Mouse (Mus musculus) fat pad, adult 2 months (tissue): ENCODE measurements around the gene Tnxb.
"Not testable (repeated sequence)": the region's sequence is repeated elsewhere in the genome, so short reads cannot be mapped to it uniquely, and the experiment has no call there.

Experiments used
- DNase-seq: peaks from one replicate; pipeline ENCODE4 v3.0.0-alpha.2; 2011; ENCODE audit warnings: low read depth, low spot score; ENCODE audit errors: extremely low read depth

The Tnxb gene

DNA sequence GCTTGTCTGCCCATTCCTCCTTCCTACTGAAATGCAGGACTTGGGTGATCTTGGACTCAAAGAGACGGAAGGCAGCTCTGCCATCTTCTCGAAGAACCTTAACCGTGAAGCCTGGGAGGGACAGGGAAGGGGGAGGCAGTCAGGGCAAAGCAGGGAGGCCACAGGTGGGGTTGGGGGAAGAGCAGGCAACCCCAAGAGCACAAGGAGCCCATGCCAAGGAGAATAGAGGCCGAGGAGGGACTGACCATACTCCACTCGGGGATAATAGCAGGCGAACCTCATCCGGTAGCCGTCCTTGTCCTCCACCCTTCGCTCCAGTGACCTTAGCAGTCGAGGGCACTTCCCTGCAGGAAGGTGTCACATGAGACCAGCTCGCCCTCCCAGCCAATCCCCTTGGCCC is 58.8 kb downstream of the Tnxb start:
- DNase-seq, result not testable (repeated sequence)

DNA sequence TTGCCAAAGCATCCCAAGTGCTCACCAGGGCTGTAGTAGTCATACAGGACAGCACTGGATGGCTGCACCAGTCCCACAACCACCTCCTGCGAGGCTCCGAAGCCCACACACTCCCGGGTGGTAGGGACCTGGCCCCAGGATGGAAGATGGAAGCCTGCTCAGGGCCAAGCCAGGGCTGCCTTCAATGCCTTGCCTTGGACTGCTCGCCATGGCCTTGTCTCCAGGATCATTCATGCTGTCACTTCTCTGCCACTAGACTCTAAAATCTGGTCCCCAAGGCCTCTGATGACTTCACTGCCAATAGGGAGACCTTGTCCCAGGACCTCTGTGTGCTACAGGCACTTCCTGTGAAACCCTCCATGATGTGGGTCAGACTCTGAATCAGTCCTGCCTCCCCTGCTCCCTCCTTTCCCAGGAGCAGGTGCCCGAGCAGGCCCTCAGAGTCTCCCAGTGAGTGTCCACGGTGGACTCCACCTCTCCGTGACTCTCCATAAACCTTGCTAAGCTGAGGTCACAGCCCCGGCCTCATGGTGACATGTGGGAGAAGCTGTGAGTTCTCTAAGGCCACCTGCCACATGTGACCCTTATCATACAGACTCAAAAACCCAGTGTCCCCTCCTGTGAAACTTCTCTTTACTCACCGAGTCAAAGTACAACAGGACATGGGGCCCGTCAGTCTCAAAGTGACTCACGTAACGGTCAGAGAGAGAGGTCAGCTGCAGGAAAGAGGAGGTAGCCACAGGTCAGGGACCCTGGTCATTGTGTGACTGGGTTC is 59.6 kb downstream of the Tnxb start:
- not testable (repeated sequence) for DNase-seq

DNA sequence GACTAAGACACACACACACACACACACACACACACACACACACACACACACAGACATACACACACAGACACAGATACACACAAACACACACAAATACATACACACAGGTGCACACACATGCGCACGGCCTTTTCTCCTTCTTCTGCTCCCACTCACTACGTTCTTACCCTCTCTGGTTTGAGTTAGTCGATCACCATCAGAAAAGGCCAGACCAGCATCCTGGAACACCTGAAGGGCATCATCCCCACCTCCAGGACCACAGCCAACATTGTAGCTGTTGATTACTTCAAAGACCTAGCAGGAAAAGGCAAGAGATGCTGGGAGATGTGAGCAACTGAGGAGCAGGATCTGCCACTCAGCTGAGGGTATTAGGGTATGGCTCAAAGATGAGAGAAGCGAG is 67.1 kb downstream of the Tnxb start:
- not testable (repeated sequence) for DNase-seq

DNA sequence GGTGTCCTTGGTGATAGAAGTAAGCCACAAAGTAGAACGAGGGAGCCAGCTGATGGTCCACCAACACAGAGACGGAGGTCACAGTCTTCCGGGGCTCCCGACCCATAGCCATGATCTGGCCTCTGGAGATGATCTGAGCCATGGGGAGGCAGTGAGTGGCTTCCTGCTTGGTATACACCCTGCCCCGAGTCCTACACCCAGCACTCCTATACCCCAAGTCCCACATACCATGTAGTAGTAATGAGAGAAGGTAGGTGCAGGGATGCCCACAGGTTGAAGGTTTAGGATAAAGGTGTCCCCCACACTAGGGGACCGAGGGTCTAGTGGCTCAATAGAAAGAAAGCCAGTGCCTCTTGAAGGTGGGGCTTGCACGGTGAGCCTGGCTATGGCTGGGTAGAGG is 69.4 kb downstream of the Tnxb start:
- not testable (repeated sequence) for DNase-seq

DNA sequence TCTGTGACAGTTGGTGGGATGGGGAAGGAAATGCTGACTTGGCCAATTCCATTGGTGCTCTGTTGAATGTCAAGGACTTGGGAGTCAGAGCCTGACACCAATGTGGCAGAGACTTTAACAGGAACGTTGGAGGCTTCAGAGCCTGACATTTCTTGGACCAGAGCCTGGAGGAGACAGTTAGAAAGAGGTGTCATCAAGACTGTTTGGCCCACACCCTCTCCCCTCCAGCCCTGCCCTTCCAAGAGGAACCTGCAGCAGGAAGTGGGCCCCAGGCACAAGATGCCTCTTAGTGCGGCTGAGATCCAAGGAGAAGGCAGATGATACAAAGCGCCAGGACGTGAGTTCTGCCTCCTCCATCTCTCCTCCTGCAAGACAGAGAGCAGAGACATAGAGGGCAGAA is 69.9 kb downstream of the Tnxb start:
- DNase-seq, result no peak

DNA sequence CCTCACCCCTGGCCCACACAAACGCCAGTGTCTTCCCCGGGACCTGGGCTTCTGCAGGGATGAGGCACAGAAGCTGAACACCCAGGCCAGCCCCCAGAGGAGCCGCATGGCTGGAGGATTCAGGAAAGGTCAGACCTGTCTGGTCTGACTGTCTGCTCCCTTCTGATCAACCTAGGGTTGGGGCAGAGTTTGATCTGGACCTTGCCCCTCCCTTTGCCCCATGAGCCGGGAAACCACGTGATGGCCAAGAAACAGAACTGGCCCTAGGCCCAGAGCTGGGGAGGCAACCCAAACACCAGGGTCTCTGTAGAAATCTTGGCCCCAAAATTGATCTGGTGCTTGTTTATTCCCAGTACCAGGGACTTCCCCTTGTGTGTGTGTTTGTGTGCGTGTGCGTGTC is 73.4 kb downstream of the Tnxb start, which contains the start of gene C4b:
Gene C4b (minus strand): TSS at position 164 of the 400 bp plus-strand sequence.
- no peak for DNase-seq

DNA sequence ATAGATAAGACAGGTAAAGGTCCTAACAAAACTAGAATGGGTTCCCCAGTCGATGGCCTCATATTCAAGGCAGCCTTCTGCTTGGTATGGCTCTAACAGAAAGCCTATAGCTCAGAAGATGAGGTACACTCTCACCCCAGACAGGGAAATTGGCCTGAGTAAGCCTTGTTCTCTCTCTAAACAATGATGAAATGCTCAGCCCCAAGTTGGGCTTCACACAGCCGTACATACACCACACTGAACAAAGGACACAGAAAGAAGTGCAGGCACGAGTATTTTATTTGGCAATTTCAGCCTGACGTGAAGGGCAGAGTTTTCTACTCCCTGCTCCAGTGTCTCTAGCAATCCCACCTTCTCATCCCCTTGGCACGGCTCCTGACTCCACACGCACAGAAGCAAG is 73.9 kb downstream of the Tnxb start:
- DNase-seq, result no peak

DNA sequence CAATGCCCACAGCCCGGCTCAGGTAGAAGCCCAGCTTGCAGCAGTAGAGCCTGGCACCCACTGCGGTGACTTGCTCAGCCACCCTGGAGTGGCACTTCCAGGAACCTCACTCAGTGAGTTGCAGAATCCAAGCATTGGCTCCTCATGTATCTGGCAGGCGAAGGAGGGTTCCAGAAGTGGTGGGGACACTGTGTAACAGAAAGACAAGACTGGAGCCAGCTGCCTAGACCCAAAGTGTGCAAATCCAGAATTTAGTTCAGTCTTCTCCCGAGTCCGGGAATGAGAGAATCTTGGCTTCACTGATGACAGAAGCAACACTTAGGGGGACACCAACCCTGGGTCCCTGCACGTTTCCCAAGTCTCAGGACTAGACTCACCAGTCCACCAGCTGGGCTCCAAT is 74.3 kb downstream of the Tnxb start:
- not testable (repeated sequence) for DNase-seq

DNA sequence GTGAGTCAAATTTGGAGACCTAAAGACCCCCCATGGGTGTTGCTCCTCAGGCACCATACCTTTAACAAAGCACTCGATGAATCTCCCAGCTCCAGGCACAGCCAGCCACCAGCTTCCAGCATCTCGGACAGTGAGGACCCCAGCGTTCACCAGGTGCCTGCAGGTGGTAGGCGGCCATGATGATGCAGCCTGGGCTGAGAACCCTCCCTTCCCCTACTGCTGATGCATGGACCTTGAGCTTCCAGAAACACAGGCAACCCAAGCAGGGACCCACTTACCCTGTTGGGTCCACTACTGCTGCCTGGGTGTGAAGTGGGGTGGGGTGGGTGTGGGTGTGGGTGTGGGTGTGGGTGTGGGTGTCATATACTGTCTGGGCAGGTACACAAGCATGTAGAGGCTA is 74.8 kb downstream of the Tnxb start:
- not testable (repeated sequence) for DNase-seq

DNA sequence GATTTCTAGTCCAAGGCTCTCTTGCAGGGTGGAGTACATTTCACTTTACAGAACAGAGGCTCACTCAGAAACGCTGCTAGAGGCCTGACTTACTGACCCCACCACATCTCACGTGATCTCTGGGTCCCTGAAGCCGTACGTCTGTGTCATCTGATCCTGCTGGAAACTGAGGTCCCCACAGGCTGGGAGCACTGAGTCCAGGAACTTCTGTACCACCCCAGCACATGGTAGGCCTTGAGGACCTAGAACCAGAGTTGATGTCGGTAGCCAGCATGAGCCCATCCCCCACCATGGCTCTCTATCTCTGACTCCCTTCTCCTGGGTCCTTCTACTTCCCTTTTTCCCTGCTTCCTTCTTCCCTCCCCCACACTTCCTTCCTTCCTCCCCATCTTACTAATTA is 76.2 kb downstream of the Tnxb start:
- DNase-seq, result no peak

DNA sequence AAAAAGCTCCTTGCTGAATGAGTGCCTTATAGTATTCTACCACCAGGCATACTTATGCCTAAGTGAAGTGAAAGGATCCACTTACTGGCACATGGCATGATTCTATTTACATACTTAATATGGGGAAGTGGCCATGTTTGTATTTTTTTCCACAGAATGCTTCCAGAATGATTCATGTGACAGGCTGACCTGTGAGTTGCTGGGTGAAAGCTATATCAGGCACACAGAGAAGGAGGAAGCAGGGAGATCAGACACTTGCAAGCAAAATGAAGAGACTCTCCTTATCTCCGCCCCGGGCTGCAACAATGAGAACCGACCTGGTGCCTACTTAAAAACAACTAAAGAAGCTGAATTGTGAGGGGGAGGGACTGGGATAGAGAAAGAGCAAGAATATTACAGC is 91.1 kb downstream of the Tnxb start:
- no peak for DNase-seq
